Mouse (Mus musculus) kidney, postnatal 36 days (tissue): ENCODE measurements around the gene Kif1b.

ENCODE experiments used
- DNase-seq, 2 experiments: peaks; one replicate each; pipeline ENCODE4 v3.0.0; 2021 to 2022; ENCODE audit warnings: mixed read lengths in 2 of 2

Kif1b gene

GRCm38 (mm10) chr4:149133395-149133794, 174.1 kb downstream of the Kif1b start:
- no peak for DNase-seq

GRCm38 (mm10) chr4:149131789-149132565, 175.5 kb downstream of the Kif1b start:
- peak in 1 of 2 experiments; percentile 35 for DNase-seq

- DNase-seq, result no peak
Measured at GRCm38 (mm10) chr4:149131021-149131752, 176.3 kb downstream of the Kif1b start.

- no peak for DNase-seq
Measured at GRCm38 (mm10) chr4:149128467-149128866, 179.0 kb downstream of the Kif1b start.

GRCm38 (mm10) chr4:149126663-149127062, 180.8 kb downstream of the Kif1b start, which contains the start of gene Cort:
TSS of gene Cort (minus strand) at chr4:149126763.
- DNase-seq, result no peak
